ENCODE assay signal across 10 mouse cellular contexts in genomic region chr13:76190273-76190672, GRCm38 (mm10).
"Had no signal": no experiment of that assay in that cellular context is flagged by ENCODE, and none has a peak within 500 bp of the region (broad histone marks: within the 10 kb centered on the region; RNA-seq: fewer than 3 reads in every experiment).

No protein-coding gene starts in this region.

- ATAC-seq: lung, postnatal 0 days had no signal

- DNase-seq: kidney, adult 18-20 months; kidney, postnatal 10 days; kidney, postnatal 4 days; lung, adult 2 months; lung, postnatal 36 days; midbrain, embryonic 14.5 days; right cerebral cortex, postnatal 4 days; spleen, adult 18-20 months; thymus, postnatal 36 days had no signal
